Mouse (Mus musculus): ENCODE results near the gene Mlf2. TPM values are rescaled to one million over a fixed set of nuclear protein-coding genes. Genes with fewer than 3 reads are reported as not detected.

Gene Mlf2
- total RNA-seq (2023), result 10 to 100 TPM; 89.4 to 93.4 TPM

DNA sequence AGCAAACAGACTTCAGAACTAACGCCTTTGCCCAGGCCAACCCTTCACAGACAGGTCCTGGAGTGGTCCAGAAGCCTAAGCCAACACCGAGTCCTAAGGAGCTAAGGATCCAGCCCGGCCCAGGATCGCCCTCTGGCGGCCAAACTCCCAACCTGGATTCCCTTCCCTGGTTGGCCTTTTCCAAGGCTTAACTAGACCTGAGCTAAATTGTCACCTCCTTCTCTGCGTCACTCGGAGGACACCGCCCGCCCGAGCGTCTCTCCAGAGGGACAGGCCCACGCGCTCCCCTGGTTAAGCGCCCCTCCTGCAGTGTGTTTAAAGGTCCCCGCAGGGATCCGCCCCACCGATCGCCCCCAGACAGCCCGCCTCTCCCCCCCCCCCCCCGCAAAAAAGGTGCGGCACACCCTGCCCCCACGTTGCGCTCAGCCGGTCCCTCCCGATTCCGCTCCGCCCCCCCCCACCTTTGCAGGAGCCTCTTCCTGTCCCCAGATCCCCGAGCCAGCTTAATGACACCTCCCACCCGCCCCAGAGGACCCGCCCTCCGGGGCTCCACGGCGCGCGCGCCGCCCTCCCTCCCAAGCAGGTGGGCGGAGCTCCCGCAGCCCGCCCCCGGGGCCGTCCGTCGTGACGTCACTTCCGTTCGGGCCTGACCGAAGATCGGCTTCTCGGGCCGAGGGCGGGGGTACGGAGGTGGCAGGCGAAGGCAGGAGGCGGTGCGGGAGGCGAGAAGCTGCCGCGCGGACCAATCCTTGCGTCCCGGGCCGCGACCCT lies at the start of gene Mlf2:
Gene Mlf2 (plus strand): TSS at position 633 of the 771 bp plus-strand sequence.

DNA sequence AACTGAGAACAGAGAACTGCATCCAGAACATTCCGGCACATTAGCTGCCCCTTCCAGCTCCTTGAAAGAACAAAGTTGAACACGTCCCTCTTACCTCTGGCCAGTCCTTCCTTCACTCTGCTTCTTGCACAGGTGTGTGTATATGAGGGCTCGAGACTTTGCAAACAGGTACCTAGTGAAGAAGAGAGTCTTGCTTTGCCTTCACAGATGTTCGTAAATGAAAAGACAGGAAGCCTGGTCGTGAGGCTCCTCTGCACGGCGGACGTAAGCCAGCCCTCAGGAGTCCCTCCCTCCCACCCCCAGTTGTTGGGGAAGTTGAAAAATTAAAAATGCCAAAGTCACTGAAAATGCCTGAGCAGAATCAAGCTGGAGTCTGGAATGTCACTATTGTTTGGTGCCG lies 43.2 kb upstream of the Mlf2 start, which contains the start of gene Cd4:
Gene Cd4 (minus strand): TSS at position 236 of the 400 bp plus-strand sequence.

DNA sequence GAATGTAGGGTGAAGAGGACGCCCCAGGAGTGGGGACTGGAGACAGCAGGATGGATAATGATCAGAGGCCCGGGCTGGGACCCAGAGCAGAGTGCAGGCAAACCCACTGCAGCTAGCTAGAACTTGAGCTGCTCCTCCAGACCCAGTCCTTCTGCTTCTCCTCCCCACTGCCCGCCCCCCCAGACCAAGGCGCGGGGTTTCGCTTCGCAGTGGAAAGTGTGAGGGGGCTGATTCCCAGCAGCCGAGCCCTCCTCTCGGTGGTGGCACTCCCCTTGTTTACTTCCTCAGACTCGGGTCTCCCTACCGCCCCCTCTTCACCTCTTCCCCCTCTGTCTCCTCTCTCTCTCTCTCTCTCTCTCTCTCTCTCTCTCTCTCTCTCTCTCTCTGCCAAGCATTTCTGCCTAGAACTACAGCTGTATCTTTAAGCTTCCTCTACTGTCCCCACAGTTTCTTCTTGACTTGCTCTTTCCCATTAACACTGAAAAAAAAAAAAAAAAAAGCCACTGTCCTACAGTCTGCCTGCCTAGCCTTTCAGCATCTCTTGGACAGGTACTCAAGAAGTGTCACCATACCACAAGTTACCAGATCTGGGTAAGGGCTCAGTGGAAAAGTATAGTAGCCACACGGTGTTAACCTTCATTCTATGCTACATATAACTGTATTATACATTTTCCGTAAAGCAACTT lies 19.5 kb upstream of the Mlf2 start, which contains the start of gene Lag3:
Gene Lag3 (minus strand): TSS at position 173 of the 686 bp plus-strand sequence.

DNA sequence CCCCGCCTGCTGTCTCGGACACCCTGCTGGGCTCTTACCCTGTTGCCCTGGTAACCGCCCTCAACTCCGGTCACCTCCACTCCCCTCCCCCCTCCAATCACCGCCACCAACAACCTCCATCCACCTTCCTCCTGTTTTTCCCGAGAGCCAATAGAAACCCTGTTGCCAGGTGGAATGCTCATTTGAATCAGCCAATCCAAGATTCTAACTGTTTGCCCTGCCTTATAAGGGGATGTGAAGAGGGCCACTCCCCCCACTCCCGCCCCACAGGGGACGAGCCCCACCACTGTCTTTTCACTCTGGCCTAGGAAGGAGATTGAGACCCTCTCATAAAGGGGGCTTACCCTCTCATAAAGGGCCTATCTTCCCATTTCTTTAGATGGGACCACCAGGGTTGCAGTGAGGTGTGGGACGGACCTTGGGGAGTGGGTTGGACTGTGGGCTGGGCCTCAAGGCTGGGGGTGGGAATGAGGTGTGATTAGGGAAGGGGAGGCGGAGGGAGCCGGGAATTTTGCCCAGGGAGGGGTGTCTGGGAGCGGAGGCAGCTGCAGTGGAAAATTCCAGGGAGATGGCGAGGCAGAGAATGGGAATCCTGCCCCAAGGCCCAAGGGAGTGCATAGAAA lies 11.4 kb upstream of the Mlf2 start, which contains the start of gene Ptms:
Gene Ptms (minus strand): TSS at position 409 of the 623 bp plus-strand sequence.

DNA sequence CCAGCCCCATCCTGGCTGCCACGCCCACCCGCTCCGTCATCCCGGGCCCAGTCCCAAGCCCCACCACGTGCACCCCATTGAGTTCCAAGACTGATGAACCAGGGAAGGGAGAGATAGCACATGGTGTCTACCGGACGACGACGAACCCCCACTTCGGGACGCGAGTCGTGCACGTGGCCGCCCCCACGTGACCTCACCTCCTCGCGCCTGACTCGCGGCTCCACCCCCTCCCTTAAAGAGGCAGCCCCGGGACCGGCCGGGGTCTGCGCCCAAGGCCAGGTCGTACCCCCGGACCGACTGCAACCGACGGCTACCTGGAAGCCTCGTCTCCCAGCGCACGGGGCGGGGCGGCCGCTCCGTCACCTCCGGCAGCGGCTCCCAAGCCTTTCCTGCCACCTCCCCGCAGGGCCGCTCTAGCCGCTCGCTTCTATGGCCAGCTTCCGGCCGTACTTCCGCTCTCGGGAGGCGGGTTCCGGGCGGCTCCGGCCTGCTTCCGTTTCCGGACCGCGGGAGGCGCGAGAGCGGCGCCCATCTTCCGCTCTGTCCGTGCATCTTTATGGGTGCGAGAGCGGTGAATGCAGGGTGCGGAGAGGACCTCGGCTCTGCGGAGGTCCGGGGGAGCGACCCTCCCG lies 34.0 kb downstream of the Mlf2 start, which contains the start of gene Cops7a:
Gene Cops7a (minus strand): TSS at position 451 of the 632 bp plus-strand sequence.

Other genes starting within 250 kb of the Mlf2 start
- gene Emg1, start 219.2 kb upstream of the Mlf2 start, total RNA-seq (2023), result 10 to 100 TPM; 53.2 to 62.5 TPM
- gene Phb2, start 219.1 kb upstream of the Mlf2 start, total RNA-seq (2023), result 100 to 1,000 TPM; 119 to 130 TPM
- 100 to 1,000 TPM; 378 to 393 TPM for gene Ptpn6, start 192.7 kb upstream of the Mlf2 start, total RNA-seq (2023)
- gene Grcc10, start 190.0 kb upstream of the Mlf2 start, total RNA-seq (2023), result 100 to 1,000 TPM; 116 to 117 TPM
- gene Gm45234, start 175.4 kb upstream of the Mlf2 start, total RNA-seq (2023), result 1 to 10 TPM in 1 of 2 experiments, not detected in 1; 1.1 TPM
- 10 to 100 TPM; 32.0 to 35.9 TPM for gene Atn1, start 174.9 kb upstream of the Mlf2 start, total RNA-seq (2023)
- gene Eno2, start 161.7 kb upstream of the Mlf2 start, total RNA-seq (2023), result not detected
- not detected for gene Lrrc23, start 151.7 kb upstream of the Mlf2 start, total RNA-seq (2023)
- 10 to 100 TPM; 21.0 to 23.8 TPM for gene Spsb2, start 122.7 kb upstream of the Mlf2 start, total RNA-seq (2023)
- 100 to 1,000 TPM; 131 to 139 TPM for gene Tpi1, start 117.1 kb upstream of the Mlf2 start, total RNA-seq (2023)
- 10 to 100 TPM; 58.2 to 61.3 TPM for gene Usp5, start 101.9 kb upstream of the Mlf2 start, total RNA-seq (2023)
- 10 to 100 TPM; 77.1 to 93.0 TPM for gene Cdca3, start 101.8 kb upstream of the Mlf2 start, total RNA-seq (2023)
- gene Gnb3, start 91.1 kb upstream of the Mlf2 start, total RNA-seq (2023), result not detected
- under 1 TPM; 0.55 to 0.61 TPM for gene P3h3, start 73.6 kb upstream of the Mlf2 start, total RNA-seq (2023)
- gene Gpr162, start 67.4 kb upstream of the Mlf2 start, total RNA-seq (2023), result under 1 TPM in 1 of 2 experiments, not detected in 1; 0.15 TPM
- under 1 TPM in 1 of 2 experiments, not detected in 1; 0.24 TPM for gene Cd4, start 43.2 kb upstream of the Mlf2 start, total RNA-seq (2023)
- gene Lag3, start 19.7 kb upstream of the Mlf2 start, total RNA-seq (2023), result 1 to 10 TPM in 1 of 2 experiments, under 1 TPM in 1; 0.44 to 1.2 TPM
- 100 to 1,000 TPM in 1 of 2 experiments, 10 to 100 TPM in 1; 99.4 to 117 TPM for gene Ptms, start 11.3 kb upstream of the Mlf2 start, total RNA-seq (2023)
- gene Cops7a, start 34.2 kb downstream of the Mlf2 start, total RNA-seq (2023), result 10 to 100 TPM; 19.9 to 22.1 TPM
- not detected for gene Pianp, start 65.3 kb downstream of the Mlf2 start, total RNA-seq (2023)
- 10 to 100 TPM; 68.3 to 71.3 TPM for gene Zfp384, start 77.8 kb downstream of the Mlf2 start, total RNA-seq (2023)
- 10 to 100 TPM; 63.2 to 66.2 TPM for gene Ing4, start 108.4 kb downstream of the Mlf2 start, total RNA-seq (2023)
- 10 to 100 TPM; 14.2 to 19.9 TPM for gene Acrbp, start 118.3 kb downstream of the Mlf2 start, total RNA-seq (2023)
- 10 to 100 TPM; 11.4 to 13.2 TPM for gene Lpar5, start 136.5 kb downstream of the Mlf2 start, total RNA-seq (2023)
- gene Chd4, start 164.6 kb downstream of the Mlf2 start, total RNA-seq (2023), result 100 to 1,000 TPM; 177 to 182 TPM
- 10 to 100 TPM; 17.7 to 18.4 TPM for gene Nop2, start 200.5 kb downstream of the Mlf2 start, total RNA-seq (2023)
- 10 to 100 TPM; 34.7 to 35.5 TPM for gene Iffo1, start 213.9 kb downstream of the Mlf2 start, total RNA-seq (2023)
- gene Gapdh, start 235.1 kb downstream of the Mlf2 start, total RNA-seq (2023), result 1,000 to 10,000 TPM; 1,411 to 1,465 TPM